Mouse (Mus musculus): ENCODE data around the gene Coa5. TPM values are rescaled to one million over a fixed set of nuclear protein-coding genes. Genes with fewer than 3 reads are reported as not detected.

Coa5 gene
- polyA plus RNA-seq, 1 experiment from 2014 or later: 44.2 TPM

GRCm38 (mm10) chr1:37415394-37415793, 14.5 kb downstream of the Coa5 start:
- Histone ChIP-seq H3K9ac (no peak overlapping the region), H3K4me1 (no peaks in the 10 kb centered on the region), H3K4me2 (no peak overlapping the region), H3K9me3 (replicated peaks) (peaks cover 4% of the 10 kb centered on the region; the same call in 1 of the 2 replicates), H3K36me3 (ENCODE audit: poor library complexity, severe bottlenecking) (peaks cover 37% of the 10 kb centered on the region), H3K4me3 (no peak overlapping the region), H3K27ac (no peak overlapping the region), H3K27me3 (no peaks in the 10 kb centered on the region)
- ATAC-seq: no peak
- WGBS: 94% methylated on average over 1 of the region's 1 CpGs

- Histone ChIP-seq H3K27me3 (no peaks in the 10 kb centered on the region), H3K4me1 (no peaks in the 10 kb centered on the region), H3K36me3 (ENCODE audit: poor library complexity, severe bottlenecking) (0 out of 2 replicates have a peak, but pooled peaks cover 4% of the 10 kb centered on the region), H3K9me3 (replicated peaks) (no peaks in the 10 kb centered on the region), H3K4me3 (no peak overlapping the region), H3K4me2 (no peak overlapping the region), H3K9ac (no peak overlapping the region), H3K27ac (no peak overlapping the region)
- ATAC-seq: no peak
Measured at GRCm38 (mm10) chr1:37409647-37410046, 20.3 kb downstream of the Coa5 start.

- no peaks in the 10 kb centered on the region for H3K9me3 ChIP-seq (replicated peaks)
- H3K4me3 ChIP-seq: no peak overlapping the region
- H3K27ac ChIP-seq: no peak overlapping the region
- 0 out of 2 replicates have a peak, but pooled peaks cover 4% of the 10 kb centered on the region for H3K36me3 ChIP-seq (ENCODE audit: poor library complexity, severe bottlenecking)
- WGBS: 81% methylated on average over 3 of the region's 3 CpGs
- H3K4me1 ChIP-seq: no peaks in the 10 kb centered on the region
- no peaks in the 10 kb centered on the region for H3K27me3 ChIP-seq
- H3K4me2 ChIP-seq: no peak overlapping the region
- no peak for ATAC-seq
- no peak overlapping the region for H3K9ac ChIP-seq
Measured at GRCm38 (mm10) chr1:37408678-37409077, 21.2 kb downstream of the Coa5 start.

- Histone ChIP-seq H3K4me2 (no peak overlapping the region), H3K4me3 (no peak overlapping the region), H3K36me3 (ENCODE audit: poor library complexity, severe bottlenecking) (0 out of 2 replicates have a peak, but pooled peaks cover 4% of the 10 kb centered on the region), H3K9ac (no peak overlapping the region), H3K27ac (no peak overlapping the region), H3K4me1 (no peaks in the 10 kb centered on the region), H3K9me3 (replicated peaks) (no peaks in the 10 kb centered on the region), H3K27me3 (no peaks in the 10 kb centered on the region)
- 88% methylated on average over 8 of the region's 8 CpGs for WGBS
- no peak for ATAC-seq
Measured at GRCm38 (mm10) chr1:37408059-37408458, 21.8 kb downstream of the Coa5 start.

- Histone ChIP-seq H3K27ac (no peak overlapping the region), H3K9me3 (replicated peaks) (no peaks in the 10 kb centered on the region), H3K36me3 (ENCODE audit: poor library complexity, severe bottlenecking) (0 out of 2 replicates have a peak, but pooled peaks cover 4% of the 10 kb centered on the region), H3K4me1 (no peaks in the 10 kb centered on the region), H3K27me3 (no peaks in the 10 kb centered on the region), H3K4me3 (no peak overlapping the region), H3K9ac (no peak overlapping the region), H3K4me2 (no peak overlapping the region)
- ATAC-seq: no peak
- WGBS: 86% methylated on average over 8 of the region's 8 CpGs
Measured at GRCm38 (mm10) chr1:37407228-37407627, 22.7 kb downstream of the Coa5 start.

GRCm38 (mm10) chr1:37405137-37405536, 24.8 kb downstream of the Coa5 start:
- ATAC-seq: no peak
- Histone ChIP-seq H3K4me1 (no peaks in the 10 kb centered on the region), H3K4me2 (no peak overlapping the region), H3K36me3 (ENCODE audit: poor library complexity, severe bottlenecking) (peaks cover 4% of the 10 kb centered on the region; the same call in 1 of the 2 replicates), H3K9ac (no peak overlapping the region), H3K4me3 (no peak overlapping the region), H3K27me3 (no peaks in the 10 kb centered on the region), H3K27ac (no peak overlapping the region), H3K9me3 (replicated peaks) (no peaks in the 10 kb centered on the region)
- WGBS: 74% methylated on average over 2 of the region's 2 CpGs

GRCm38 (mm10) chr1:37401687-37402086, 28.2 kb downstream of the Coa5 start:
- no peak overlapping the region for H3K9ac ChIP-seq
- no peak overlapping the region for H3K4me3 ChIP-seq
- H3K9me3 ChIP-seq (replicated peaks): no peaks in the 10 kb centered on the region
- no peaks in the 10 kb centered on the region for H3K27me3 ChIP-seq
- ATAC-seq: no peak
- 57% methylated on average over 4 of the region's 4 CpGs for WGBS
- no peak overlapping the region for H3K4me2 ChIP-seq
- no peaks in the 10 kb centered on the region for H3K4me1 ChIP-seq
- peaks cover 20% of the 10 kb centered on the region for H3K36me3 ChIP-seq (ENCODE audit: poor library complexity, severe bottlenecking)
- no peak overlapping the region for H3K27ac ChIP-seq

- peaks cover 35% of the 10 kb centered on the region for H3K36me3 ChIP-seq (ENCODE audit: poor library complexity, severe bottlenecking)
- H3K27ac ChIP-seq: no peak overlapping the region
- no peak overlapping the region for H3K4me3 ChIP-seq
- no peak overlapping the region for H3K4me2 ChIP-seq
- 76% methylated on average over 8 of the region's 8 CpGs for WGBS
- no peaks in the 10 kb centered on the region for H3K9me3 ChIP-seq (replicated peaks)
- no peak overlapping the region for H3K9ac ChIP-seq
- H3K27me3 ChIP-seq: no peaks in the 10 kb centered on the region
- no peaks in the 10 kb centered on the region for H3K4me1 ChIP-seq
- no peak for ATAC-seq
Measured at GRCm38 (mm10) chr1:37399734-37400133, 30.2 kb downstream of the Coa5 start.

GRCm38 (mm10) chr1:37398961-37399360, 30.9 kb downstream of the Coa5 start:
- Histone ChIP-seq H3K27me3 (no peaks in the 10 kb centered on the region), H3K4me1 (no peaks in the 10 kb centered on the region), H3K9ac (no peak overlapping the region), H3K4me2 (no peak overlapping the region), H3K4me3 (no peak overlapping the region), H3K36me3 (ENCODE audit: poor library complexity, severe bottlenecking) (peaks cover 41% of the 10 kb centered on the region), H3K9me3 (replicated peaks) (no peaks in the 10 kb centered on the region), H3K27ac (no peak overlapping the region)
- ATAC-seq: no peak
- 71% methylated on average over 3 of the region's 3 CpGs for WGBS

- 83% methylated on average over 1 of the region's 1 CpGs for WGBS
Measured at GRCm38 (mm10) chr1:37396481-37396880, 33.4 kb downstream of the Coa5 start.

GRCm38 (mm10) chr1:37393174-37393573, 36.7 kb downstream of the Coa5 start:
- H3K4me2 ChIP-seq: no peak overlapping the region
- H3K9ac ChIP-seq: no peak overlapping the region
- H3K27ac ChIP-seq: no peak overlapping the region
- no peaks in the 10 kb centered on the region for H3K4me1 ChIP-seq
- H3K27me3 ChIP-seq: no peaks in the 10 kb centered on the region
- H3K36me3 ChIP-seq (ENCODE audit: poor library complexity, severe bottlenecking): peaks cover 67% of the 10 kb centered on the region
- 75% methylated on average over 5 of the region's 5 CpGs for WGBS
- no peak for ATAC-seq
- no peak overlapping the region for H3K4me3 ChIP-seq
- H3K9me3 ChIP-seq (replicated peaks): no peaks in the 10 kb centered on the region

More at GRCm38 (mm10) chr1:37396481-37396880, 33.4 kb downstream of the Coa5 start:
- Histone ChIP-seq H3K36me3 (ENCODE audit: poor library complexity, severe bottlenecking) (peaks cover 53% of the 10 kb centered on the region), H3K27me3 (no peaks in the 10 kb centered on the region), H3K4me1 (no peaks in the 10 kb centered on the region), H3K9ac (no peak overlapping the region), H3K27ac (no peak overlapping the region), H3K4me2 (no peak overlapping the region), H3K9me3 (replicated peaks) (no peaks in the 10 kb centered on the region), H3K4me3 (no peak overlapping the region)
- ATAC-seq: no peak

- no peak overlapping the region for H3K4me2 ChIP-seq
- H3K9ac ChIP-seq: no peak overlapping the region
- peaks cover 37% of the 10 kb centered on the region for H3K36me3 ChIP-seq (ENCODE audit: poor library complexity, severe bottlenecking)
- H3K27me3 ChIP-seq: no peaks in the 10 kb centered on the region
- 82% methylated on average over 7 of the region's 7 CpGs for WGBS
- no peaks in the 10 kb centered on the region for H3K9me3 ChIP-seq (replicated peaks)
- H3K4me1 ChIP-seq: peaks cover 8% of the 10 kb centered on the region; the same call in 1 of the 2 replicates
- ATAC-seq: no peak
- H3K4me3 ChIP-seq: no peak overlapping the region
- no peak overlapping the region for H3K27ac ChIP-seq
Measured at GRCm38 (mm10) chr1:37386448-37386971, 43.4 kb downstream of the Coa5 start.

- peaks cover 8% of the 10 kb centered on the region; the same call in 1 of the 2 replicates for H3K4me1 ChIP-seq
- no peaks in the 10 kb centered on the region for H3K9me3 ChIP-seq (replicated peaks)
- ATAC-seq: no peak
- peaks cover 34% of the 10 kb centered on the region for H3K36me3 ChIP-seq (ENCODE audit: poor library complexity, severe bottlenecking)
- no peaks in the 10 kb centered on the region for H3K27me3 ChIP-seq
- no peak overlapping the region for H3K4me3 ChIP-seq
- H3K4me2 ChIP-seq: no peak overlapping the region
- WGBS: 85% methylated on average over 3 of the region's 3 CpGs
- no peak overlapping the region for H3K27ac ChIP-seq
- H3K9ac ChIP-seq: no peak overlapping the region
Measured at GRCm38 (mm10) chr1:37384304-37384703, 45.6 kb downstream of the Coa5 start.

Measured in forebrain, embryonic 13.5 days (tissue).